Mouse (Mus musculus) testis, adult 2 months (tissue): ENCODE results near the gene Usp4. TPM values are rescaled to one million over a fixed set of nuclear protein-coding genes. Genes with fewer than 3 reads are reported as not detected.

Experiments
- H3K27ac ChIP-seq: fragments of 200-500 bp; 2 replicates; pipeline ENCODE4 v1.5.1; 2012; ENCODE audit warnings: low read depth, low read length; ENCODE audit not compliant: control insufficient read depth, insufficient read depth
- H3K27me3 ChIP-seq: fragments of 200-500 bp; 2 replicates; pipeline ENCODE4 v1.6.1; 2012; ENCODE audit warnings: mild to moderate bottlenecking, low read length, moderate library complexity; ENCODE audit not compliant: control insufficient read depth, insufficient read depth
- H3K36me3 ChIP-seq: fragments of 200-500 bp; 2 replicates; pipeline ENCODE4 v1.6.1; 2012; ENCODE audit warnings: mild to moderate bottlenecking, low read length; ENCODE audit not compliant: control insufficient read depth, insufficient read depth
- H3K4me1 ChIP-seq: fragments of 200-500 bp; 2 replicates; pipeline ENCODE4 v1.6.1; 2012; ENCODE audit warnings: low read length; ENCODE audit not compliant: control insufficient read depth, insufficient read depth
- H3K4me3 ChIP-seq: fragments of 200-500 bp; 2 replicates; pipeline ENCODE4 v1.5.1; 2012; ENCODE audit warnings: low read depth, mild to moderate bottlenecking, low read length, moderate library complexity, mixed read lengths; ENCODE audit not compliant: control insufficient read depth
- CTCF ChIP-seq: fragments of 200-500 bp; IDR thresholded peaks from 2 replicates; pipeline ENCODE4 v1.5.1; 2012; ENCODE audit warnings: low read depth, mild to moderate bottlenecking, inconsistent platforms, low read length, moderate library complexity; ENCODE audit not compliant: control insufficient read depth, insufficient read depth, insufficient replicate concordance
- POLR2A ChIP-seq: fragments of 200-500 bp; IDR thresholded peaks from 2 replicates; pipeline ENCODE4 v1.6.1; 2012; ENCODE audit warnings: low read depth, mild to moderate bottlenecking, inconsistent platforms, low read length, moderate library complexity; ENCODE audit not compliant: control insufficient read depth
- polyA plus RNA-seq: library from polyadenylated mRNA; depleted of rRNA; stranded (reverse); fragments of >200 nt; gene quantifications from 2 replicates; pipeline ENCODE4 v1.2.3, GENCODE M21; 2012; rRNA removed

Gene Usp4
- polyA plus RNA-seq, 1 experiment: 116 TPM

DNA sequence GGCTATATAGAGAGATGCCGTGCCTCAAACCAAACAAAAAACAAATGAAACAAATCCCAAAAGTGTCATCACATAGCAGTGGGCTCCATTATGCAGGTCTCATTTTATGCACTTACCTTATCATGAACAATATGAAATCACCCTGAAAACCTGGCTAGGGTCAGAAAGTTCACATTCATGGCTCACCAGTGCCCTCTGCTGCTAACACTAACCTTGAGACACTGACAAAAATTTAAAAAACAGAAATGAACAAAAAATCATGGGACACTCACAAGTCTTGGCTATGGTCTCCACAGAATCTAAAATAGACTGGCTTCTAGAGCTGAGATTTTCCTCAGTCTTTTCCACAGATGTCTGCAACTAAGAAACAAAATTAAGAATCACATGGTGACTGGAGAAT is 64.6 kb downstream of the Usp4 start:
- TF ChIP-seq CTCF: no peak
- no peak for TF ChIP-seq POLR2A
- Histone ChIP-seq H3K27me3 (no peaks in the 10 kb centered on the region), H3K36me3 (no peaks in the 10 kb centered on the region; the same call in 1 of the 2 replicates), H3K4me1 (no peaks in the 10 kb centered on the region), H3K4me3 (no peak overlapping the region), H3K27ac (no peak overlapping the region)

DNA sequence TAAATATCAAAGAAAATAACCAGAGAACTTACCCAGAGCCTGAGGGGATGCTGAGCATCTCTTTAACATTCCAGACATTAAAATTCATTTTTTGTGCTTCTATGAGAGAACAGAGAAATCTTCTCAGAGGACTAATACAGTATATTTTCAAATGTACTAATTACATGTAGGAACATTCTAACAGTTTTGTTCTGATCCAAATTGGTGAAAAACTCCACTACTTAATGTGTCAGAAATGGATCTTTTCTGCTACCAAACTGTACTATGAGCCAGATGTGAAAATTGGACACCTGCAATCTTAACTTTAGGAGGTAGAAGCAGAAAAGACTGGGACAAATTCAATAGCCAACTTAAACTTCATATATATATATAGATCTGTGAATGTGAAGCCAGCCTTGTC is 80.7 kb downstream of the Usp4 start, which contains the start of gene Ccdc36:
Gene Ccdc36, minus strand, starts transcription at position 101 of the 400 bp plus-strand sequence.
- TF ChIP-seq CTCF (no peak), POLR2A (no peak)
- Histone ChIP-seq H3K4me3 (no peak within 1 kb of the TSS), H3K27ac (no peak within 1 kb of the TSS), H3K36me3 (peaks cover 1% of the 10 kb centered on the region; the same call in 1 of the 2 replicates), H3K4me1 (peaks cover 5% of the 10 kb centered on the region), H3K27me3 (no peaks in the 10 kb centered on the region)

- no peak for TF ChIP-seq CTCF
- TF ChIP-seq POLR2A: peak; percentile 78
- no peaks in the 10 kb centered on the region for H3K36me3 ChIP-seq
- peak overlapping the region; percentile 93 for H3K4me3 ChIP-seq
- H3K4me1 ChIP-seq: peaks cover 5% of the 10 kb centered on the region
- no peaks in the 10 kb centered on the region for H3K27me3 ChIP-seq
- H3K27ac ChIP-seq: peak overlapping the region; percentile 74
Measured at GRCm38 (mm10) chr9:108431431-108432067, 83.9 kb downstream of the Usp4 start.

GRCm38 (mm10) chr9:108436182-108436581 is 88.5 kb downstream of the Usp4 start, which contains the start of gene BC048562:
Gene BC048562, plus strand, starts transcription at chr9:108436482.
- no peaks in the 10 kb centered on the region for H3K36me3 ChIP-seq
- H3K27me3 ChIP-seq: no peaks in the 10 kb centered on the region
- peak within 1 kb of the TSS; percentile 56 for H3K27ac ChIP-seq
- no peak for TF ChIP-seq CTCF
- TF ChIP-seq POLR2A: no peak
- peak within 1 kb of the TSS; percentile 82 for H3K4me3 ChIP-seq
- peaks cover 5% of the 10 kb centered on the region for H3K4me1 ChIP-seq

- TF ChIP-seq POLR2A (no peak), CTCF (0 out of 2 replicates have a peak, but pooled peaks have one; percentile 3)
- Histone ChIP-seq H3K27ac (no peak overlapping the region), H3K36me3 (no peaks in the 10 kb centered on the region), H3K4me3 (no peak overlapping the region), H3K4me1 (no peaks in the 10 kb centered on the region), H3K27me3 (no peaks in the 10 kb centered on the region)
Measured at GRCm38 (mm10) chr9:108439176-108439575, 91.5 kb downstream of the Usp4 start.

- TF ChIP-seq CTCF (no peak), POLR2A (no peak)
- Histone ChIP-seq H3K36me3 (no peaks in the 10 kb centered on the region), H3K4me3 (no peak overlapping the region), H3K4me1 (peaks cover 9% of the 10 kb centered on the region), H3K27me3 (no peaks in the 10 kb centered on the region), H3K27ac (no peak overlapping the region)
Measured at GRCm38 (mm10) chr9:108440485-108440884, 92.8 kb downstream of the Usp4 start.

GRCm38 (mm10) chr9:108441236-108441919 is 93.7 kb downstream of the Usp4 start:
- Histone ChIP-seq H3K4me1 (peaks cover 17% of the 10 kb centered on the region), H3K27me3 (no peaks in the 10 kb centered on the region), H3K4me3 (no peak overlapping the region), H3K27ac (no peak overlapping the region), H3K36me3 (no peaks in the 10 kb centered on the region)
- no peak for TF ChIP-seq POLR2A
- TF ChIP-seq CTCF: no peak

Other genes starting within 250 kb of the Usp4 start
- gene Bsn, start 157.5 kb upstream of the Usp4 start, polyA plus RNA-seq: 1.2 TPM in 2 replicates
- 14.0 and 17.2 TPM in 2 replicates for gene Dag1, start 83.9 kb upstream of the Usp4 start, polyA plus RNA-seq
- gene Nicn1, start 57.4 kb upstream of the Usp4 start, polyA plus RNA-seq: 23.1 and 24.8 TPM in 2 replicates
- gene Amt, start 51.0 kb upstream of the Usp4 start, polyA plus RNA-seq: 4.3 and 7.9 TPM in 2 replicates
- gene Rhoa, start 41.7 kb upstream of the Usp4 start, polyA plus RNA-seq: 34.8 and 40.5 TPM in 2 replicates
- gene Tcta, start 41.7 kb upstream of the Usp4 start, polyA plus RNA-seq: 40.4 and 42.0 TPM in 2 replicates
- 64.0 and 88.9 TPM in 2 replicates for gene Gpx1, start 8.9 kb upstream of the Usp4 start, polyA plus RNA-seq
- gene 1700102P08Rik, start 45.0 kb downstream of the Usp4 start, polyA plus RNA-seq: 72.2 and 91.0 TPM in 2 replicates
- 5.3 and 5.8 TPM in 2 replicates for gene Ccdc36, start 80.6 kb downstream of the Usp4 start, polyA plus RNA-seq
- gene BC048562, start 88.6 kb downstream of the Usp4 start, polyA plus RNA-seq: 91.8 and 100 TPM in 2 replicates
- 19.4 and 20.6 TPM in 2 replicates for gene Ccdc71, start 112.7 kb downstream of the Usp4 start, polyA plus RNA-seq
- 15.2 and 18.7 TPM in 2 replicates for gene Klhdc8b, start 113.7 kb downstream of the Usp4 start, polyA plus RNA-seq
- 23.3 and 24.3 TPM in 2 replicates for gene Lamb2, start 131.9 kb downstream of the Usp4 start, polyA plus RNA-seq
- gene Usp19, start 142.7 kb downstream of the Usp4 start, polyA plus RNA-seq: 128 and 134 TPM in 2 replicates
- gene Qars, start 159.9 kb downstream of the Usp4 start, polyA plus RNA-seq: 159 and 195 TPM in 2 replicates
- 196 and 208 TPM in 2 replicates for gene Qrich1, start 169.0 kb downstream of the Usp4 start, polyA plus RNA-seq
- gene Impdh2, start 212.4 kb downstream of the Usp4 start, polyA plus RNA-seq: 172 and 183 TPM in 2 replicates
- gene Ndufaf3, start 219.6 kb downstream of the Usp4 start, polyA plus RNA-seq: 347 and 402 TPM in 2 replicates
- 184 and 185 TPM in 2 replicates for gene Dalrd3, start 222.0 kb downstream of the Usp4 start, polyA plus RNA-seq
- 13.4 and 13.5 TPM in 2 replicates for gene Wdr6, start 230.9 kb downstream of the Usp4 start, polyA plus RNA-seq
- 5.4 and 5.5 TPM in 2 replicates for gene P4htm, start 249.8 kb downstream of the Usp4 start, polyA plus RNA-seq